Mouse (Mus musculus) layer of hippocampus, adult 9-11 months (tissue): ENCODE results near the gene Ctcfl.
"Not testable (repeated sequence)": the region's sequence is repeated elsewhere in the genome, so short reads cannot be mapped to it uniquely, and the experiment has no call there.

ENCODE experiments used
- DNase-seq: peaks from one replicate; pipeline ENCODE4 v3.0.0; 2022

Ctcfl gene

DNA sequence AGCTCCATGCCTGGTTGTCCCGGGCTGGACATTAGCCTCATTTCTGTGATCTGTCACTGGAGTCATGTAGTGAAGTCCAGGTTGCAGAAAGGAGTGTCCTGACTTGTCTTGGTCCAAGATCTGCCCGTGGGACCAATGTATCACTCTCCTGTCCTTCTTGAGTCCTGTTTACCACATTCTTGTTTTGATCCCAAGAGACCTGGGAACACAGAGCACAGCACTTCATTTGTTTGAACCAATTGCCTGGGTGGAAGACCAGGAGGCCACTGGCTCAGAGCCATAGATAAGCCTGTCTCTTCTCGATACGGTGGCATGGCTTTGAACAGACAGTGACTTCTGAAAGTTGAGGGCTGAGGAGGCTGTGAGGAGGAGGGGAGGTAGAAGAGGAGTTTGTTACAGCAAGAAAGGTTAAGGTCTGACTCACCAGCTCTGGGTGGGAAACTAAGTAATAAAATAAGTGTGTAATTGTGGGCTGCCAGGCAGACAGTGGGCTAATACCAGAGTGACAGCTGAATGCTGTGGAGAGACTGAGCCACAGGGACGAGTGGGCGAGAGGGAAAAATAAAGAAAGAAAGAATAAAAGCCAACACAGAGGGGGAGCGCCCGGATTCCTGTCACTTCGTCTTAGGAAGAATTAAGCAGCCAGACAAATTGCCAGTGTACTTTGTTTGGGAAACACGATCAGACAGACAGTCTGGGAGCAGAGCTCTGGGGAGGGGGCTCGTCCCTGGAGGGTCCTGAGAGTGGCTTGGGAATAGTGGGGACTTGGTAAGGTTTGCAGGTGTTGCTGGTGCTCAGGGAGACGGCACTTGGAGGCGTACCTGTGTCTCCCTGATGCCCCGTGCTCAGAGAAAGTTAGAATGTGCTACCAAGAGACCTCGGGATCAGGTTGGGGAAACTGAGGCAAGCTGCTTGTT, 19.3 kb upstream of the Ctcfl start:
- DNase-seq = peak; percentile 22

DNA sequence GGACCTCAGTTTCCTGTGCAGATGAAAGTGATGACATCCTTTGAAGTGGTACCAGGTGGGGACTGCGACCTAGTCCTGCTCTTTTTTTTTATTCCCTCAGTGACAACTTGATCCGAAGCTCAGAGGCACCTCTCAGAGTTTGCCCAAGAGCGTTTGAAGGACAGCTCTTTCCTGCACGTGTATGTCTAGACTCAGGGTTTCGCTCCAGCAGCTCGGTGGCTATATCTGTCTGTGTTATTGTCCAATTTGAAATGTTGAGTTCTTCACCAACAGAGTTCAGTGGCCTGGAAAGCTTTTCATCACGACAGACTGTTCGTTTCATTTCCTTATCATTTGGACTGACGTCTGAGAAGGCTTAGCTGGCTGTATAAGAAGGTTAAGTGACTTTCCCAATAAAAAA, 15.4 kb upstream of the Ctcfl start:
- DNase-seq = no peak

DNA sequence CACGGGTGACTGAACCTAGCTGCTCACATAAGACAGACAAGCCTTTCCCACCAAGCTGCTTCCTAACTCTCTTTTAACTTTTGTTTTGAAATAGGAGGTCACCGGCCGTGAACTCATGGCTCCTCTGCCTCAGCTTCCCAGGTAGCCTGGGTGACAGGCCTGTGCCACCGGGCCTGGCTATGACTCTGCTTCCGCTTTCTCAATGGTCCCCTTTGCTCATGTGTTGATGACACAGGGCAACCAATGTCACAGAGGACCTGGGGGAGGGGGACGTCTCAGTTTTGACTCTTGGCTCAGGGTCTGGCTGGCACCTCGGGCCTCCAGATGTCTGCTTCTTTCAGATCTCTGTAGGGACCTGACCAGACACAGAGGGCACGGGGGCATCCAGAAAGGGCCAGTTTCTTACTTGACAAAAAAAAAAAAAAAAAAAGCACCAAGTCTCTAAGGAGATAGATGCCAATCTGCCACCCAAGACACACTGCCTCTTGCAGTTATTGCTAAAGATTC, 13.5 kb upstream of the Ctcfl start:
- no peak for DNase-seq

DNA sequence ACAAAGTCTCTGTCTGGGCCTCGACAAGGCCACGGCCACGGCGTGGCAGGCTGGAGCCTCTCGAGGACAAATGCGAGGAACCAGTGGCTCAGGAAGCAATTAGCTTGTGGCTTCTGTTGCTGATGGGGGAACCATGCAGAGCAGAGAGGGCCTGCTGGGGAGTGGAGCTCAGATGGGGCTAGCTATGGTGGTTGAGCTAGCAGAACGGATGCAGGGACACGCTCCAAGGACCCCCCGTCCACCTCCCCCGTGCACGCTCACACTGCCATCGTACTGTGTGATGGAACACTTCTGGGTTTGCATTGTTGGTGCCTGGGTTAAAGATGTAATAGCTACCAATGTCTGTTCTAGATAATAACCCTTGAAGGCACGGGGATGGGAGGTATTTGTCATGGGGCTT, 12.9 kb upstream of the Ctcfl start:
- DNase-seq = no peak

DNA sequence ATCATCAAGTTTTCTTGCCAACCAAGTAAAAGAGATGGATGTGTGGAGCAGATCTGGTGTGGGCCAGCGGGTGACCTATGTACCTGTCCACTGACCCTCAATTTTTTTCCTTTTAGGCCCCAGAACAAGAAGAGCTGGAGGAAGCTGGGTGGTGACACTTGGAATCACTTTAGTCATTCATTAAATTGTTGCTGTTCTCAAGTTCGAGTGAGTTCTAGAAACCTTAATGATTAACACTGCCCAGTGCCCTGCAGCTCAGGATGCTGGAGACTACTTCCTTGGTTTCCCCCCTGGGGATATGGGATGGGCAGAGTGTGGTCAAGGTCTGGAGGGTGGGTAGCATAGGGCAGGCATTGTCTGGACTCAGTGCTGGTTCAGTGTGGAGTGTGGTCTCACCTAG, 9.8 kb upstream of the Ctcfl start:
- DNase-seq = no peak

DNA sequence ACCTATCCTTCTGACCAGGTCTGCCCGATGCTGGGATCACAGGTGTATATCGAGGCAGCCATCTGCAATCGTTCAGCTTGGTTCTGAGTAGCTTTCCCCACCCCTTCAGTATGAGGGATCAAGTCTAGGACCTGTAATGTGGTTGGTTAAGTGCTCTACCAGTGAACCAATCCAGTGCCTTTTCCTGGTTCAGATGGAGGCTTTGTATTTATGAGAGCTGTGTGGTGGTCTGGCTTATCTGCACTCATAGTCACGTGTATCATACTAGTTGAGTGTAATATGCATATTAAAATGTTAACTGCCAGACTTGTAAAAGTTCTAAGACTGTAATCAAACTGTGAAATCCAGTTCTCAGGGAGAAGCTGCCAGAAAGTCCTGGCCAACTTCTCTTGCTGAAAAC, 7.1 kb upstream of the Ctcfl start:
- DNase-seq = no peak

DNA sequence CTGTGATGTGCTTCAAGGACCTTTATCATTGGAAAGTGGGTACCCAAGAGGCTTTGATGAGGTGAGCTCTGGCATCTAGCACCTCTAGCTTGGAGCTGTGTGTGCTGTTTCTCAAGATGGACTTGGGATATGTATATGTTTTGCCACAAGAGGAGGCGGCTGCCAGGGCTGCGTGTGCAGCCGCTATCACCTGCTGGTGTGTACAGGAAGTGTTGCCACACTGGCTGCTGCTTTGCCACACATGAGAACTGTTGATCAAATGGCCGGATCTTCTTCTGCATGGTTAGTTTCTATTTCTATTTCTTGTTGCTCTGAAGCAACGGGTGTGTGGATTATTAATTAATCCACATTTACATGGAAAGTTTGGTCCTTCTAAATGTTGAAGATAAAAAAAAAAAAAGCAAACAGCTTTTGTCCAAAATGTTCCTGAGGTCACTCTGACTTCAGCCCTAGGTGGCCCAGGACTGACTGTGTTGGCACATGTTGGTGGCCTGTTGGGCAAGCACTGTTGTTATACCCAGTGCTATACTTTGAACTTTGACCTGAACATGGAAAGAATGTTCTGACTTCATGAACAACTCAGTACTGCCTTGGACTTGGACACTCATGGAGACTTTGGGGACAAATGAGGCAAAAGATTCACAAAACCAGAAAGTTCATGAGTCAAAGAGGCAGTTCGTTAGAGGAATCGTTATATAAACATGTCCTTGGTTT, 4.9 kb upstream of the Ctcfl start:
- no peak for DNase-seq

DNA sequence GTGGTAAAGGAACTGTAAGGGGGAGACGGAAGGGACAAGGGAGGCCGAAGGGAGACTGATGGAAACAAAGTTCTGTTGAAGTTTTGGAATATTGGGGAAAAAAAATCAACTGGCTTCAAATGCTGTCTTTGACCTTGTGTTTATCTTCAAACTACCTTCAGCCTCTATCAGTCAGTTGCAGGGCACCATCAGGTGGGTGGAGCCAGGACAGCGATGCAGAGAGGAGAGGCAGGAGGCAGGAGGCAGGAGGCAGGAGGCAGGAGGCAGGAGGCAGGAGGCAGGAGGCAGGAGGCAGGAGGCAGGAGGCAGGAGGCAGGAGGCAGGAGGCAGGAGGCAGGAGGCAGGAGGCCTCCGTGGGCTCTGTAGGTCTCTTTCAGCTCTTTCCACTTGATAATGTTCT, 792 bp upstream of the Ctcfl start:
- DNase-seq = not testable (repeated sequence)

DNA sequence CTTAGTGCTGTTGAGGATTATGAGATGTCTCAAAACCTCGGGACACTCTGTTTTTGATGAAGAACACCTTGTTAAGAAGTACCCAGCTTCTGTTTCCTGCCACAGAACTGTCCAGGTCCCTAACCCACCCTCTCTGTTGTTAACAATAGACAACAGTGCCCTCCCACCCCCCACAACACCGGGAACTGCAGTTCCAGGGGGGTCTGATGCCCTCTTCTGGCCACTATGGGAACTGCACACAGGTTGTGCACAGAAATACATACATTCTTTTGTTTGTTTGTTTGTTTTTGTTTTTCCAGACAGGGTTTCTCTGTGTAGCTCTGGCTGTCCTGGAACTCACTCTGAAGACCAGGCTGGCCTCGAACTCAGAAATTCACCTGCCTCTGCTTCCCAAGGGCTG, 5.5 kb downstream of the Ctcfl start:
- DNase-seq = not testable (repeated sequence)

DNA sequence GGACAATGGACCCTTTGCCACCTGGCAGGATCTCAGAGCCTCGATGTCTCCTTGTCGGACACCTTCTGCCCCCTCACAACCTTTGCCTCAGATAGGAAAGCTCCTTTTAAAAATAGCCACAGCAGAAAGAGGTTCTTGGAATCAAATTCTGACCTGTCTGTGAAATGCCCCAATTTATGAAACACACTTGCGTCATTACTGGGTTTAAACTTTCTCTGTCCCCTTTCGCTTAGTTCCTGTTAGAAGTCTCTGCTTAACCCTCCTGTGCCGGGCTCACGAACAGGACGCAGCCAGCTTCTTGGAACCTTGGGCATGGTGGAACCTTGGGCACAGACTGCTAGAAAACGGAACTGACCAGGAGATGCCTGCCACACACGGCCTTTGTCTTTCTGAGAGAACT, 8.8 kb downstream of the Ctcfl start:
- DNase-seq = no peak

DNA sequence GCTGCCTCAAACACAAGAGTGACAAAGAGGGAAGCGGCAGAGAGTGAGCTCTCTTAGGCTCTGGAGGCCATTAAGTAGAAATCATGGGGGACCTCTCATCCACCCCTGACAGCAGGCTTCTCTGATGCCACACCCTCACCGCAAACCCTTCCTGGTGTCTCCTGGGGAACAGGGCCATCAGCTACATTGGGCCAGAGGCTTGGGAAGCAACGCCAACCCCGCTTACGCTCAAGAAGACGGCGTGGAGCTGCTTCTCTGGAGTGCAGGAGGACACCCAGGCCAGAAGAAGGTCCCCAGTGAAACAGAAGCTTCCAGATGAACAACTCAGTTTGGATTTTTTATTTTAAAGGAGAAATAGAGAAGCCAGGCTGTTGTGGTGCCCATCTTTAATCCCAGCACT, 9.8 kb downstream of the Ctcfl start:
- DNase-seq = no peak

DNA sequence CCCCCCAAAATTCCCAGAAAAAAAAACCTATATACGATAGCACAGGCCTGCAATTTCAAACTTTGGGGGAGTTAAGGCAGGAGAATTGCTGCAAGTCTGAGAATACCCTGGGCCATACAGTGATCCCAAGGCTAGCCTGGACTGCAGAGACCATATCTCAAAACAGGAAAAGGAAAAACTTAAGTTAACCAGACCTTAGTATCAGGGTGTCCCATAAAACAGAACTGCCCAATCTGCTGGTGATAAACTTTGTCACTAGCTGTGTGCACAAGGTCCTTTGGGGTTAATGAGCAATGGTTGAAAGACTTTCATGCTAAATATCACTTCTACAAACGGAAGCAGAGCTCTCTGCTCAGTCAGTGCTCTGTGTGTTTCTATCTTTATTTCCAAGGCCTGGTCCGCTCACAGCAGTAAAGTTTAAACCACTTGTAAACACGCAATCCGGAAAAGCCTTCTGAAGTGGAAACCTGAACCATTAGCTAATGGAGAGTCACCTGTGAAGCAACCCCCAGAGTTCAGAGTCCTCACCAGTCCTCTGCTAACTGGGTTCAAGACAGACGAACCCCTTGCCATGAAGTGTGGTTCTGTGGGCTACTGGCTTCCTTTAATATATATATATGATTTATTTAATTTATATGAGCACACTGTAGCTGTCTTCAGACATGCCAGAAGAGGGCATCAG, 10.7 kb downstream of the Ctcfl start:
- DNase-seq = no peak

DNA sequence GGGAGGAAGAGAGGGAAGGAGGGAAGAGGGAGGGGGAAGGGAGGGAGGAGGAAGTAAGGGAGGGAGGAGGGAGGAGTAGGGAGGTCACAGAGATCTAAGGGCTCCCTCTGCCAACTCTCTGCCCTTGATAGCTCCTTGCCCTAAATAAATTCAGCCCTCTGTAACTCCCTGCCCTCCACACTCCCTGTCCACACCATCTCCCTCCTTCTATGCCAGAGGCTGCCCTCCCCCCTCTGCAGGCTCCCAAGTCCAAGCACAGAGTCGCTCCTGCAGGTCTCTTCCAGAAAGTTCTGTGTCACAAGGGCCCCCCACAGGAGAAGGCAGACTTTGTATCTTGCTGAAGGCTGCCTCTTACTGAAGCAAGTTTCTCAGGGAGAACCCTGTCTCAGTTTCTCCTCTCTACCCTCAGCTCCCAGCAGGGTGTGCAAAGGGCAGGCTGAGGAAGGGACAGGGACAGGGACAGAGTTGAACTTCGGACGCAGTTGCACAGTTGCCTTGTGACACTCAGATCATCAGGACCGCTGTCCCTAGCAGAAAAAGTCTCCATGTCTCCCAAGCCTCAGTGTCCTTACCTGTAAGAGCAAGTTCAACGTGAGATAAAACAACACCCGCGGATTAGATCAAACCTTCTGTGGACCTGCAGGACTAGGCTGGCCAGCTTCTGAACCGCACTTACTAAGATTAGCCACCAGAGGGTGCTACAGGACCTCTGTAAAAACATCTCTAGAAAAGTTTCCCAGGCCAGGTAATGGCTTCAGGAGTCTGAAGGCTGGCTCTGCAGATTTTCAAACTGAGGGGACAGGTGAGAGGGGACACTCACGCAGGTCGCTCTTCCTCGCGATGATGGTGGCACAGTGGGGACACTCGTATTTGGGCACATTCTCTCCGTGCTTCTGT, 12.2 kb downstream of the Ctcfl start:
- DNase-seq = peak; percentile 47

DNA sequence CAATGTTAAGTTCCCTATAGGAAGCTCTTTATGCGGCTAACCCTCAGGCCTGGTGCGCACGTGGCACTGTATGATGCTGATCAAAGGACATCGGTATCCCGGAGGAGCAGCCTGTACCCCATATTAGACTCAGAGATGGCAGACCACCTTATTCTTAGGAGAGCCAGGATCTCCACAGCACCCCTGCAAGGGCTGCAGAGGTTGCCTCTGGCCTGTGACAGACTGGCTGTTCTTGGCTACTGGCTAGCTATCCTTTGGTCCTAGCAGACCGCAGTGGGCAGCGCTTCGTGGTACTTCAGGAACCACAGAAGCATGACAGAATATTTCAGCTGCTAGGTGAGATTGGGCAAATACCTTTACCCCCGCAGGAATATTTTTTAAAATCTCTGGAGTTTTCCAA, 12.9 kb downstream of the Ctcfl start:
- DNase-seq = no peak

DNA sequence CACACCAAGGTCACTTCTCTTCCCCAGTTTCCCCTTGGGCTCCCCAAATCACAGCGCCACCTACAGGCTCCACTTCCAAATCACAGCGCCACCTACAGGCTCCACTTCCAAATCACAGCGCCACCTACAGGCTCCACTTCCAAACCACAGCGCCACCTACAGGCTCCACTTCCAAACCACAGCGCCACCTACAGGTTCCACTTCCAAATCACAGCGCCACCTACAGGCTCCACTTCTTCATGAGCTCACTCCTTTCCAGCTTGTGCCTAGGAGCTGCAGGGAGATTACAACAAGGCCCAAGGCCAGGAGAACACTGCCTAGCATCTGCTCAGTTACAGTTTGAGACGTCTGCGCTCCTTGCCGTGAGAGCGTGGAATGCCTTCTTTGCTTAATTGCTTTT, 22.0 kb downstream of the Ctcfl start:
- DNase-seq = not testable (repeated sequence)

DNA sequence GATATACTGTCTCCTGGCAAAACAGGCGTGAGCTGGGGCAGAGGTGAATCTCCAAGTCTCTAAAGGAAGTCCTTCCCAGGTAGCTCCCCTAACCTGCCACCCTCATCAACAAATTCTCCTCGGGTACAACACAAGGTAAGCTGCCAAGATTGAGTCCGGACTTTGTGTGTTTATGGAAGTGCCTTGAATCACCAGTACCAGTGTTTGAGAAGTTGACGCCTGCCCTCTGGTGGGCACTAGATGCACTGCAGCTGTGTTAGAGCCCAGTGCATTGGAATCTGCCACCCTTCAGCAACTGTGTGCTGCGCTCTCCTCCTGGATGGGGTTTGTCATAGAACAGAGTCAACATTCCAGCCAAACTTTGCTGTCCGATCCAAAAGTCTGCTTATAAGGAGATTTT, 29.9 kb downstream of the Ctcfl start:
- DNase-seq = peak; percentile 71

DNA sequence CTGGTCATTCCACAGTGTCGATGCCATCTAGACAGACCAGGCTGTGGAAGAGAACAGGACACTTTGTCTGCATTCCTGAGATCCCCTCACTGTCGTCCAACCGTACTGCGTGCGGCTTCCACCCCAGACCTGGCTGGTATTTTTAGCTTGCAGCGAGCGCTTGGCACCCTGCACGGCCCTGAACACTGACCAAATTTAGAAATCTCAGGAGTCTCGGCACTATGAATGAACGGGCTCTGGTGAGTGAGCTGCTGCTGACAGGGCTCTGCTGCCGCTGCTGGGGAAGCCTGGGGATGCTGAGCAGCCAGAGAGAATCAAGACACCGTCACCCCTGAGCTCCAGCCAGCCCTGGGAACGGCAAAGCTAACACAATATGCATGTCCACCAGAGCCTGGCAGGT, 31.9 kb downstream of the Ctcfl start:
- DNase-seq = no peak

DNA sequence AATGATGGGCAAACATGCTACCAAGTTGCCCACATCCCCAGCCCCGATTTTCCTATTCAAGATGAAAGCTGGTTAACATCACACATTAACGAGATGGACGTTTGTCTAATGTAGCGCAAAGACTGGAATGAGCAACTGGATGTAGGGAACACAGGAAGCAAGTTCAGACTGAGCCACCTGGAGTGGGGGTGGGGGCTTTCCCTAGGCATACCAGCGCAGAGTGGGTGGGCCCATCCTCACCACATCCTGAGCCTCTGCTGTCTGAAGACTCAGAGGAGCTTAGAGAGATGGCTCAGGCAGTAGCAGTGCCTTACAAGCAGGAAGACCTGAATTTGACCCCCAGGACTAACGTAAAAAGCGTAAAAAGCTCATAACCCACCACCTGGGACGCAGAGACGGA, 33.6 kb downstream of the Ctcfl start:
- no peak for DNase-seq

DNA sequence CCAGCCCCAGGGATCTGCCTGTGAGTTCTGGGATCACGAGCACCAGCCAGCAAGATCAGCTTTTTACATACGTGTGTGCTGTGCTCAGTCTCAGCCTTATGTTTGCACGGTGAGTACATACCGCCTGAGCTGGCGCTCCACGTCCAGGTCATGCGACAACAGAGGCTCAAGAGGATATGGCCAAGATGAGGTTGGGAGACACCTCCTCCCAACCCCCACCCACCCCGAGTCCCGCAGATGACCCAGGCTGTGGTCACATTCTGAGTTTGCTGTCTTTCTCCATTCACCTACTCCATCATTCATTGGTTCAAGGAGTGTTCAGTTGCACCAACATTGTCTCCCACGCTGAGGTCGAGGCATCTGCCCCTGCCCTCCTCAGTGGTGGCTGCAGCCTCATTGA, 34.5 kb downstream of the Ctcfl start:
- DNase-seq = no peak

DNA sequence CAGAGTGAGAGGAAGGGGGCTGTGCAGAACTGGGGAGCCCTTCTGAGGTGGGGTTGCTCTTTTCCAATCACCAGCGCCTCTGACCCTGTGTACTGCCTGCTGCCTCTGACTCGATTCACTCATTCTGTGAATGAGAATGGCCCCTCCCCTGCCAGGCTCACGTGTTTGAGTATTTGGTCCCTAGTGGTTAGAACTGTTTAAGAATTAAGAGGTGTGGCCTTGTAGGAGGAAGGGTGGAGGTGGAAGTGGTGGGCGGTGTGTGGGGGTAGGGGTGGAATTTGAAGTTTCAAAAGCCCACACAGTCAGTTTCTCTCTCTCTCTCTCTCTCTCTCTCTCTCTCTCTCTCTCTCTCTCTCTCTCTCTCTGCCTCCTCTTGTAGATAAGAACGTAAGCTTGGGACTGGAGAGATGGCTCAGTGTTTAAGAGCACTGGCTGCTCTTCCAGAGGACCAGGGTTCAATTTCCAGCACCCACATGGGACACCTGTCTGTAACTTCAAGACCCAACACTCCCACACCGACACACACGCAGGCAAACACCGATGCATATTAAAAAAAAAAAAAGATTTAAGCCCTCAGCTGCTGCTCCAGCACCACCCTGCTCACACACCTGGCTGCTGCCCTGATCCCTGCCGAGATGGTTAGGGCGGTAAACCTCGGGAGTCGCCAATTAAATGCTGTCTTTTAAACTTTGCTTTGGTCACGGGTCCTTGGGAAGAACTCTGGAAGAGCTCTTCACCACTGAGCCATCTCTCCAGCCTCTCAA, 35.4 kb downstream of the Ctcfl start:
- DNase-seq = no peak

DNA sequence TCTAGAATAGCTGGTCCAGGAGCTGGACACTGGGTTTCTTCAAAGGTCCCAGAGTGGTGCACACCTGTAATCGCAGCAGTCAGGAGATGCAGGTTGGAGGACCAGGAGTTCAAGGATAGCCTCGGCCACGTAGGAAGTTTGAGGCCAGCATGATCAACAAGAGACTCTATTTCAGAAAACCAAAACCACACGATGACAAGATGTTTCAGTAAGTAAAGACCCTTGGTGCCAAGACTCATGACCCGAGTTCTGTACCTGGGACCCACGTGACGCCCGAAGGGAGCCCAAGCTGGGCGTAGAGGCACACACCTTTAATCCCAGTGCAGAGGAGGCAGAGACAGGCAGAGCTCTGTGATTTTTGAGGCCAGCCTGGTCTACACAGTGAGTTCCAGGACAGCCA, 36.2 kb downstream of the Ctcfl start:
- no peak for DNase-seq

DNA sequence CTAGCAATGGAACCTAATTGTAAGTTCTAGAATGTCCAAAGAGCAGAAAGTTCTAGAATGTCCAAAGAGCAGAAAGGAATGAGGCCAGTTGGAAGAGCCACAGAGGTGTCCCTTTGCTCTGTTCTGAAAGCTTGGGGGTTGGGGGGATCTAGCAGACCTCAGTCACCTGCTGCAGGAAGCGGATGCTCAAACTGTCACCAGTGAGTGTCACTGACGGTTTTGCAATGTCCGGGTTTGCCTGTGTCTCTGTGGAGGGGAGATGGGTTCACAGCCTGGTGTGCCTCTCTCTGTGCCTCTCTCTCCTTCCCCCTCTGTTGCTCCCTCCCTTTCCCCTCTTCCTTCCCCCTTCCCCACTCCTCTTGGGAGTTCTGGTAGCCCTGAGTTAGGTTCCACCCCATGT, 36.6 kb downstream of the Ctcfl start:
- DNase-seq = no peak
